Mouse (Mus musculus): ENCODE results near the gene Gm20518.
A peak's percentile ranks its signal among the peaks of the same experiment; 100 is the strongest.

- TF ChIP-seq CTCF (IDR thresholded peaks at IDR 0.05; ENCODE audit: extremely low read depth, insufficient read length, insufficient replicate concordance, low read depth, low read length): peak; percentile 81; the same call in 1 of the 2 replicates
- TF ChIP-seq POLR2A (IDR thresholded peaks at IDR 0.05; ENCODE audit: low read depth, low read length): peak; percentile 71
These were observed 19.7 kb upstream of the Gm20518 start, which contains the start of gene Ess2 for GRCm38 (mm10) chr16:17911052-17911595.
